Mouse (Mus musculus): ENCODE data around the gene Nudt3.

Nudt3 gene

DNA sequence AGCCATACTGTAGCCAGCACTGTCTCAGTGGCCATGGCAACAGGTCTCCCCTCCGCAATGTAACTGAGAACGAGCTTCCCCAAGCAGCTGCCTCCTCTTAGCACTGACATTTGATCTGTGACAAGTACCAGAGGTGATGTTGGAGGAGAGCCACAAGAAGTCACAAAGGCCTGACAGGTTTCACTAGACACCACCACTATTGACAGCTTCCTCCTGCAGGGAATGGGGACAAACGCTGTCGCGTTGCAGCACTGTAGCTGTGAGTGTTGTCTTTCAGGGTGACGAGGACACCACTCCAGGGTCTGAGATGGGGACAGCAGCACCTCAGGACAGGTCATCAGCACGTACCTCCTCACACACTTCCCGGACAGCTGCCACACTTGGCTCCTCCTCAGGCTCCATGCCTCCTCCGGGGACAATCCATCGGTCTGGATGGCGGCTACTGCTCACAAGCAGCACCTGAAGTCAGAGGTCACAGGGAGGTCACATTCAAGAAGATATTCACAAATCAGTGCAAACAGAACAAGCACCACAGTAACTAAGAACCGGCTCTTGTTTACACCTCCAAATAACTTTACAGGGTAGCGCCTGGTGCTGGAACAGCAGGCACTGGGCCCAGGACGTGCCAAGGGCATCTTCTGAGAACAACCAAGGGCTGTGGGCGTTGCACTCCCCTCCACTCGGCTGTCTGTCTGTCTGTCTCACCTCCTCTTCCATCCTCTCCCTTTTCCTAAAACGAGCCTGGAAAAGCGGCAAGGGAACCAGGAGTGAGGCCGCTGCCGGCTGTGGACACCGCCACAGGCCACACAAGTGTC lies 26.7 kb downstream of the Nudt3 start:
- DNase-seq (ENCODE audit: low read depth, low spot score) = no peak

DNA sequence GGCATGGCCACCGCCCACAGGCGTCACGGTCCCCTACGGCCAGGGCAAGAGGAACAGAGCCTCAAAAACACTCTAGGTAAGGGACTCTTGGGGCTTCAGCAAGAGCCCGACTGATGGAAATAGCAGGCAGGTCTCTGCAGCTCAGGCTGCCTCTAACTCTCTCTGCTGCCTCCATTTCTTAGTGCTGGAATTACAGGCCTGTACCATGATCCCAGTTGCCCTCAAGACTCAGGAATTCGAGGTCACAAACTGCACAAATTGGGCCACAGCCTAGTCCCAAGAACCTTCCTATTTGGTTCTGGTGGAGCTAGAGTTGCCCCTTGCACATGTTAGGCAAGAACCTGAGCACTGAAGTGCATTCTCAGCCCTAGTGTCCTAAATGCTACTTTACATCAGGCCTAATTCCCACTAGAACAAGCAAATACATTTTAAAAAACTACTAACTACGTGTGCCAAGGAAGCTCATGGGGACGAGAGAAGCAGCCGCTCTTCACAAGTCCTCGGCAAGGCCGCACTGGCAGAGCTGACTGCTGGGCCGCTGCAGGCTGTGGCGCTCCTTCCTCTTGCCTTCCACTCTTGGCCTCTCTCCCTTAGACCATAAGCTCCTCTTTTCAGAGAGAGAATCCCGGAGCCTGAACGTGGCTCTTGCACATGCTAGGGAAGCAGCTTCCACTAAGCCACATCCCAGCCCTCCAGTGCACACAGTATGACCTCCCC lies 27.5 kb downstream of the Nudt3 start:
- no peak for DNase-seq (ENCODE audit: low read depth, low spot score)

DNA sequence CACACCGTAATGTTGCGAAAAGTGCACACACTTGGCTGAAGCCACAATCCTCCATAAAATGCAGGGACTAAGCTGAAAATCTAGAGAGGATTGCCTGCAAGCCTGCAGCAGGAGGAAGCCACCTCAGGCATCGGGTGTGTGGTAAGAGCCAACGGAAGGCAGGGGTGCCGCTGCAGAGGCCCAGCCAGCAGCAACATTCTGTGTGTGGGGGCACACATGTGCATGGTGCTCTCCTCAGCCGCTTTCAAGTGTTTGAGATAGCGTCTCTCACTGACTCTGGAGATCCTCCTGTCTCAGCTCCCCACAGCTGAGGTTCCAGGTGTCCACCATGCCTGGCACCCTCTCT lies 30.8 kb downstream of the Nudt3 start:
- DNase-seq (ENCODE audit: low read depth, low spot score) = no peak

DNA sequence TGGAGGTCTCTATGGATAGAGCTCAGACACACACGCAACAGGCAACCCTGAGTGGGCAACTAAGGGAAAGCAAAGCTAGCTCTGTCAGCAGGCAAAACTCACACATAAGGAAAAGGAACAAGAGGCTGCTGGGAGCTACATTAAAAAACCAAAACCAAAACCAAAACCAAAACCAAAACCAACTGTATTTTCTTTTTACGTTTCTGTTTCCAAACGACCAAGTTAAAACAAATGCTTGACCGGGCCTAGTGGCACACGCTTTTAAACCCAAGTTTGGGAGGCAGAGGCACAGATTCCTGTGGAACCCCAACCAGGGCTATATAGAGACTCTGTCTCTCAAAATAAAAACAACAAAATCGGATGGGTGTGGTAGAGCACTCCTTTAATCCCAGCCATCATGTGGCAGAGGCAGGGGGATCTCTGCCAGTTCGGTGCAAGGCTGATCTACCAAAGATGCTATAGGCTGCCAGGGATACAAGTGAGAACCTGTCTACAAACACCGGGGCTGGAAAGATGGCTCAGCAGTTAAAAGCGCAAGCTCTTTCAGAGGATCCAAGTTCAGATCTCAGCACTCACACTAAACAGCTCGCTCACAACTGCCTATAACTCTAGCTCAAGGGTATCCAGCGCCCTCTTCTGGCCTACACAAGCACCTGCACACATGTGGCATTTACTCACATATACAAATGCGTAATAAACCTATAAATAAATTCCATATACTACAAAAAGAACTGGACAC lies 31.3 kb downstream of the Nudt3 start:
- no peak for DNase-seq (ENCODE audit: low read depth, low spot score)

DNA sequence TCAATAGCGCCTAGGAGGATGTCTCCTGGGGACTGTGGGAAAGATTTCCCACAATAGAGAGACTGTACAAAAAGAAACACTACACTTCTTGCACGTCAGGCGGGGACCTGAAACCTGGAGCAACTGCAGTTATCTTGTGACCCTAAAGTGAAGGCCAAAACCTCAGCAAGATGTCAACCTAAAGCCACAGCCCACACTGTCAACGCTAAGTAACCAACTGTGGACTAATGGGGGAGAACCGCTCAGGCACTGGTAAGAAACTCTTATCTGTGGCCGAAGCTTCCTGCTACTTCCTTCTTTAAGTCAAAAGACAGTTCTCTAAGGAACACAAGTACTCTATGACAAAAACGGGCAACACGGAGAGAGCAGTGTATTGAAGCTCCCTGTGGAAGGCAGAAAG lies 35.1 kb downstream of the Nudt3 start:
- DNase-seq (ENCODE audit: low read depth, low spot score) = no peak

DNA sequence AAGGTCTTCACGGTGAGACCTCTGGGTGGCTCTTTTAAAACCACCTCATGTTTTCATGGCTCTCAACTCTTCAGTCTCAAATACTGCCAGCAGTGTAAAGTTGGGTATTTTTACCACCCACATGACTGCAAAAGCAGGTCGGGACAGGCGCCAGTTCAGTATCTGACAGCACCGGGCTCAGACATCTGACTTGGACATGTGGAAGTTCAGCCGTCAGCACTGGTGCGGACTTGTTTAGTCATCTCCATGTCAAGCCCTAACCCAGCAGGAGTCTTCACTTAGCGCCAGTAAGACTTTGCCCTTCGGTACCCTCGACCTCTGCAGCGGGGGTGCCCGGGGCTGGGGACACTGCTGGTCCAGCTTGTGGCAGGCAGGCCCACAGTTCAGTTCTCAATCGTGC lies 36.0 kb downstream of the Nudt3 start:
- no peak for DNase-seq (ENCODE audit: low read depth, low spot score)

DNA sequence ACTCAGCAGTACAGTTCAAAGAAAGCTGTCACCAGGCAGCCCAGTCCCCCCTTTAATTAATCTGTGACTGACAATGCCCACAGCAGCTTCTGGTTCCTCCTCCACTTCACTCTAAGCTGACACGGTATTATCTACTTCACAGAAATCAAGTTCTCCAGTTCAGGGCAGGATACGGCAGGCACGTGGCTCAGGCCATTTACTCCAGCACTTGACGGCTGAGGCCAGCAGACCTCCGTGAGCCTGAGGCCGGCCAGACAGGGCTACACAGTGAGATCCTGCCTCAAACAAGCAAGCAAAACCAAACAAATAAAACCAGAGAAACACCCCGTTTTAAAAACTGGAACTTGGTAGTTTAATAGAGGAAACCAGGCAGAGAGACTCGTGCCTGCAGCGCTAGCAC lies 36.6 kb downstream of the Nudt3 start:
- DNase-seq (ENCODE audit: low read depth, low spot score) = no peak

DNA sequence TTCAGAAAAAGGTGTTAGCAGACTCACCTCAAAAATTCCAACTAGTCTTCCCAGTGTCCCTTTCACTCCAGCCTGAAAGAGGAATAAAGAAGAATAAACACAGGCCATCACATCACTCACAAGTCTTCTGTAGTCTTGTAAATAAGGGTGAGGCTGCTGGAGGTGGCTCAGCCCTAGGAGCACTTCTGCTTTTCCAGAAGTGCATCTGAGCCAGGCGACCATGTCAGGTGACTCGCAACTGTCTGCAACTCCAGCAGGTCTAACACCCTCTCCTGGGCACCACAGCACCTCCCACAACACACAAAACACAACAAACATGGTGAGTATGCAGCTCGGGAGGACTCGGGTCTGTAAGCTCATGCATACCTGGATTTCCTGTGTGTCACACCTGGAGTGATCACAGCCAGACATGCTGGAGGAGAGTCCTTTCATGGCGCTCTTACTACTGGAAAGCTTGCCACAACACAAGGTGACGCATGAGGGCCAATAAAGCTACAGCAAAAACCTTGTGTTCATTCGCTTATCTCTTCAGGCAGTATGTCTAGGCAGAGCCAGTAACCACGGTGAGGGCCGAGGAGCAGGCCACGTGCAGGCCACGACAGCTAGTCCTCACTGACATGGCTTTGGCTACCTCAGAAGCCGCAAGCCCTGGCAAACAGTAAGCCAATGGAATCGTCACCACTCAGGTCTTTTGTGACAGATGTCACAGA lies 40.0 kb downstream of the Nudt3 start:
- DNase-seq (ENCODE audit: low read depth, low spot score) = no peak

DNA sequence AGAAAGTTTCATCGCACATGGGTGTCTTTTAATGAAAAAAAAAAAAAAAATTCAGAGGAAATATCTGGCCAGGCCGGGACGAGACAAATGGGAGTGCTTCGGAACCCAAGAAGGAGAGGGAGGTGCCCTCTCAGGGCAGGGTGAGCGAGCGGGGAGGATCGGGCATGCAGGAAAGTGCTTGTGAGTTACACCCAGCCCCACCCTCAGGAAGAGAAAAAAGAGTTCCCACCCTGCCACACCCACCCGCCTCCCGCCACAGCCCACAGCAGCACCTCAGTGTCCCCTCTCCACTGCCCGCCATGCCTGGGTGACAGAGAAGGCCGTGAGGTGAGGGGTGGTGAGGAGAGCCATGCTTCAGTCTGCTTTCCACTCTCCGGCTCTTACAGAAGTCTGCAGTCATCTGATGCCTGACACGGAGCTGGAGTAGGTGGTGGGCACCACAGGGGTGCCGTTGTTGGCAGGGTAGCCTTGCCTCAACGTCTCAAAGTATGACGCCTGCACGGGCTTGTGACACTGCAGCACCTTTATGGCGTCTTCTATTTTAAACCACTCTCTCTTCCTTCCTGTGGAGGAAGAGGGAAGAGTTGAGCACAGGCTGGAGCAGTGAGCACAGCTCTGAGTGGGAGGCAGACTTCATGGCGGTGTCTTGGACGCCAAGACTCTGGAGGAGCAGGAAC lies 42.8 kb downstream of the Nudt3 start:
- DNase-seq (ENCODE audit: low read depth, low spot score) = no peak

DNA sequence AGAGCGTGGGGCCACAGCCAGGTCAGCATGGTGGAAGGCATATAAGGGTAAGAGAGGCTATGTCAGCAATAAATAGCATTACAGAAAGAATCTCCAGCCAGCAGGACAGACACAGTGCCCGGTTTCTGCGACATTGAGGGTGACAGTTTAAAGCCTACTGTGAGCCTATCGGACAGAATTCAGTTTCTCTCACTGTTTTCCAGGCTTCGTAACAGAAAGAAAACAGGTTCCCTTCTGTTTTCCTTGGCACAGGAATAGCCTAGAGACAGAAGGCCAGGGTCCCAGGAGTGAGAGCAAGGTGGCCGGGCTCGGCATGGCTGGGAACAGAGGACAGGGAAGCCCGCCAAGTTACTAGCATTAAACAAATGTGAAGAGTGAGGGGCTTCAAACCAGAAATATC lies 43.5 kb downstream of the Nudt3 start:
- DNase-seq (ENCODE audit: low read depth, low spot score) = no peak

DNA sequence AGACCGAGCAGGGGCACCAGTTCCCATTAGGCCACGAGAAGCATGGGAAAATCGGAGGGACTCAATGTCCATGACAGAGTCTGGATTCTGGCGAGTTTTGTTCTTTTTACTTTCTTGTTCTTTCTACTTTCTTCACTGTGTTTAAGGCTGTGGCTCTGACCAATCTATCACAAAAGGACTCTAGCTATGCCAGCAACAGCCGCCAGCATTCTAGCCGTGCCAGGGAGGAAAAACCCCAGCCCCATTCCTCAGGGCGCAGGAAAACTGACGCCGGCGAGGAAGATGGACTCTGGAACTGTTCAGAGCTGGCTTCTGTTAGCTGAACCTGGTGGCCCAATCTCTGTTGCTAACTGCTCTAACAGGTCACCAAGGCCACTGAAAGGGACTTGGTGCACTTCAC lies 44.8 kb downstream of the Nudt3 start:
- no peak for DNase-seq (ENCODE audit: low read depth, low spot score)

DNA sequence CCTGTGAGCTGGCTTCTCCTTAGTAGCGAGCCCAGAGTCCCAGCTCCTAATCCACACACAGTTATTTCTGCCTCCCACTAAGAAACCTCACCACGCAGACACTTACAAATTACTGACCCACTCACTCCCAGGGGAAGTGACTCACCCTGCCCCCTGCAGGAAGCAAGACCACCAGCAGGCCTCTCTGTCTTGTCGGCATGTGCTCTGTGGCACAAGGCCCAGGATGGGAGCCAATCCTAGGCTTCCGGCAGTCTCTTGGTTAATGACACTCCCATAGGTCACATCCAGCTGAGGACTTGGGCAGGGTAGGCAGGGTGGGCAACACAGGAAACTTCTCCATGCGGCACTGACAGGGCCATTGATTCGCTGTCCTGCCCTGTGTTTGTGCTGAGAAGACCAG lies 45.8 kb downstream of the Nudt3 start:
- no peak for DNase-seq (ENCODE audit: low read depth, low spot score)

DNA sequence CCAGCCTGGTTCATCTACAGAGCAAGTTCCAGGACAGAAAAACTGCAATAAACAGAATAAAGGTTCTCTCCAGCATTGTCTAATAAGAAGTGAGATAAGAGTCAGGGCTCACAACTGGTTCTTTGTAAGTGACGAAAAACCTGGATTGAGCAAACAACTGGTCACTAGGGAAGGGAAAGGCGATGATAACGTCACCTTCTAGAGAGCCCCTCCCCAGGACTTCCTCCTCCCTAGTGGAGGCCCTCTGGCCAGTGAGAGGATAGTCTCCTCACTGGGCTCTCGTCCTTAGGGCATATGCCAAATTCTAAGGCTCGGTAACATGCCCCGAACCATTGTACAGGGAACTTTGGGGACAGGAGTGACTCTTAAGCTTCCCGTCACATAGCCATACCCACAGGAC lies 47.2 kb downstream of the Nudt3 start:
- no peak for DNase-seq (ENCODE audit: low read depth, low spot score)

DNA sequence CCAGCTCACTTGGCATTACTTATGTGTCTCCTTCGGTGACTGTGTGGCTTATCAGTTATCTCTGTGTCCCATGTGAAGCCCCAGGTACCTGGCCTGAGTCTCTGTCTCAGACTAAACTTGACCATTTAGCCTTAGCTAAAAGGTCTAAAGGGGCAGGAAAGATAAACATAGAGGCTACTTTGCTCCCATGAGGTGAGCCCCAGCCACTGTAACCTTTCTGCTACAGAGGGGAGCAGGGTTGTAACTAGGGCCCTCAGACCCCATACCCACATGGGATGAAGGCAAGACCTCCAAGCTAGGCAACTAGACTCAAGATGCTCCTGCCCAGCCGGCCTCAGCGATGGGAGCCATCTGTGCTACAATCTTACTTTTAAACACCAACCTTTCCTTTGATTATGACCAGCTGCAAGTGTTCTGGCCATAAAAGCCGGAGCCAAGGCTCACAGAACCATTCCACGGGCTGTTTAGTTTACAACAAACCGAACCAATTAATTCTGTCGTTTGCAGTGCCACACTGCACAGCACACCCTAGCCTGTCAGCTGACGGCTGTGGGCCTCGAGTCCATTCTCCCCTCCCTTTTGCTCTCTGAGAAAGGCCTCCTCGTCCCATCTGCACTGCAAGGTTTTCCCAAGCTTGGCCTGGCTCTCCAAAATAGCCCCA lies 48.0 kb downstream of the Nudt3 start:
- no peak for DNase-seq (ENCODE audit: low read depth, low spot score)

DNA sequence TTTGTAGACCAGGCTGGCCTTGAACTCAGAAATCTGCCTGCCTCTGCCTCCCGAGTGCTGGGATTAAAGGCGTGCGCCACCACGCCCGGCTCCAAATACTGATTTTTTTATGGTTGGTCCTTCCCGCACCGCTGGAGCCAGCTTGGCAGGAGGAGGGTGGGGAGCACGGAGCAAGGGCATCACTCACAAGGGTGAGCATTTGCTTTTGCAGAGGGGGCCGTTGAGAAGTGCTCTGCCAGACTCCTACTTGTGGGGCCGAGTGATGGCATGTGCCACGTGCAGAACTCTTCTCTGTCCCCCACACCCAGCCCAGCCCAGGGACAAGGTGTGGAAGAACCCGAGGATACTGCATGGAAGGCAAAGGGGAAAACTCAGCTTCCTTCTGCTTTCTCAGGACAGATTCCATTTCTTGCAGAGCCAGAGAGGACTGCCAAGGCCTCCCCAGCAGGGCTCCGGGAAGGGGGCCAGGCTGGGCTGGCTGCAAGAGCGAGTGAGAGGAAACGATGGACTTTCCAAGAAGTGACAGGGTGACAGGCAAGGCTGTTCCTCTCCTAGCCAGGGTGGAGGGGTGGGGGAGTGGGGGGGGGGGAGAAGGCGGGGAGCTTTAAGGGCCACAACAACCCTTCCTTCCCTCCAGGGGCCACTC lies 48.7 kb downstream of the Nudt3 start:
- no peak for DNase-seq (ENCODE audit: low read depth, low spot score)

DNA sequence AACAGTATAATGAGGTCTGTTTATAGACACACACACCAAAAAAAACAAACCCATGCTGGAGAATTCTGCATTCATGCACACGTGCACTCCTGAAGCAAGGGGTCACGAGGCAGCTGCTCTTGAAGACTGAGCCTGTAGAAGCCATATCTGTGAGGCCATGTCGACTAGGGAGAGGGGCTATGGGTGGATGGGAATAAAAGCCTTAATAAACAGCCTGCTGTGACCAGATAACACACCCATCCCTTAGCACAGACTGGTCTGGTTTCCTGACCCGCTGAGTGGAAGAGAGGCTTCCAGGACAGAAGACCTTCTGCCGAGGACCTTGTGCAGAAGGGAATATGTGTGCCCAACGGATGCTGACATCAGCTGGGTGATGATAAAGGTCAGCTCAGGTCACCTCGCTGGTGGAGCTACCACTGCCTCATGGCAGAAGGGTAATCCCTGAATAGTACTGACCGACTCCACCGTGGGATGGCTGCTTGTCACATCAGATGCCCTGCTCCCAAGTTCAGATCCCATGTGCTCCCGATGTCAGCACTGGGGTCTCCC lies 49.4 kb downstream of the Nudt3 start:
- no peak for DNase-seq (ENCODE audit: low read depth, low spot score)

DNA sequence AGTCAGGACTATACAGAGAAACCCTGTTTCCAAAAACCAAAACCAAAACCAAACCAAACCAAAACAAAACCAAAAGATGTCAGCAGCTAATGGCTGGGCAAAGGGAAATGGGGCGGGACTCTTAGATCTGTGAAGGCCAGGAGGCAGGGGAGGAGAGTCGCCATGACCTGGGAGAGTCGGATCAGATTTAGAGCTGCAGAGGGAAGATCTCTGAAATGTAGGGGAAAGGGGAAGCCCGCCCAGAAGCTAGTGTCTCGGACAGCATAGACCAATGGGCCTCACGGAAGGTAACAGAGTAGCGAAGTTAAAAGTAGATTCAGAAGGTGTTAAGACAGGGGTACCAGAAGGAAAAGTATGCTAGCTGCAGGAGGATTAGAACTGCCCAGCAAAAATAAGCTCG lies 52.0 kb downstream of the Nudt3 start:
- no peak for DNase-seq (ENCODE audit: low read depth, low spot score)

DNA sequence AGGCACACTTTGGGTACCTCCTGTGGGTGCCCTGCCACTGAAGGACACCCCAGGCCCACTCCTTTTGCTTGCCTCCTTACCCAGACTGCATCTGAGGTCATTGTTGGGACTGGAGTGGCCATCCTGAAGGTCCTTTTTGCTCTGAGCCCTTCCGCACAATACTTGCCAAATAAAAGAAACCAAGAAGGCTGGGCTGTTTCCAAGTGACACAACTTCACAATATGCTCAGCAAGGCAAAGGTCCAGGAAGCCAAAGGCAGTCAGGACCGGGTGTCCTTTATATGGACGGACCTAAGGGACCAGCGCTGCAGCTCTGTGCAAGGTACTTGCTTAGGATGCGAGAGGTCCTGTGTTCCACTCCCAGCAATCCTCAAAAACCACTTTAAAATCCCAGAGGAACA lies 55.1 kb downstream of the Nudt3 start:
- no peak for DNase-seq (ENCODE audit: low read depth, low spot score)

DNA sequence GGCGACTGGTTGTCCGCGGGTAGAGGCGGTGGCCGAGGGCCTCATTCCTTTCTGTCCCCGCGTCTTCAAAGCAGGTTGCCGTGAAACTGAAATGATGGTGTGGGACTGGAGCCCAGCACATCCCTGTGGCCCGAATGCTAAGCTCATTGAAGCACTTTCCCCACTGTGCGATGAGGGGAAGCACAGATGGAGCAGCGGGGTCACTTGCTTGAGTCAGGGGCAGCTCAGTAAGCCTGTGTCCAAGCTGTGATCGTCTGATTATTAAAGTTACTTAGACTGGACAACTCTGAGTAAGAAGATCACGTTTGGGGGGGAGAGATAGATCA lies 57.4 kb downstream of the Nudt3 start:
- DNase-seq (ENCODE audit: low read depth, low spot score) = no peak

DNA sequence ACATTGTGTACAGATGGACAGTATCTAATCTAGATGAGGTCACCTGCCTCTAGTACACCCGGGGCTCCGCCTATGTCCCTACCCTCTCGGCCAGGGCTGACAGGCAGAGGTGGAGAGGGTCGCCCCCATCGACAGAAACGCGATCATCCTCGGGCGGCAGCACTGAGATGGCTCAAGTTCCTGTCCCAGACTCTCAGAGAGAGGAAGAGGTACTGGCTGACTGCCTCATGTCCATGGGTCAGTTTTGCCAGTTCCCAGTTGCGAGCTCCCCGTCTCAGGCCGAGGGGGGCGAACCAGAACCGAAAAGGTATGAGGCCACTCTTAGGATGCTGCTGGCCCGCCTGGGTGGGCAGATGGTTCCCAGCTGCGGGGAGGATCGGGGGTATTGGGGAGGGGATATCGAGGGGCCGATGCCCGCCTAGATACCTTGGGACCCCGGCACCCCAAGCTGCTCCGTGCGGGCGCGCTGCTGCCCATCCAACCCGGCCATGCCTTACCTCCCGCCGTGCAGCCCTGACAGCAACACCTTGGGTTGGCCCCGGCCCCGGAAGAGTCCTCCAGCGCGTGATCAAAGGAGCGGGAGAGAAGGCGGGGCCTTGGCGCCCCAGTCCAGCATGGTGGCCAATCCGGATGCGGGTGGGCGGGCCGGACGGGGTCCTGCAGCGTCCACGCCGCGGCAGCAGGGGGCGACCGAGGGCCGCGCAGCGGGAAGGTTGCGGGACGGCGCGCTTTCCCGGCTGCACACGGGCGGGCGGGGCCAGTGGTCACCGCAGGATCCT lies 57.9 kb downstream of the Nudt3 start, which contains the start of gene AI413582:
TSS of gene AI413582 (minus strand) at position 594 of the 779 bp plus-strand sequence.
- DNase-seq (ENCODE audit: low read depth, low spot score) = peak; percentile 82
